Mouse (Mus musculus): ENCODE data around the gene Clec3b. TPM values are rescaled to one million over a fixed set of nuclear protein-coding genes. Genes with fewer than 3 reads are reported as not detected.

Gene Clec3b
- 283 and 511 TPM in 2 replicates for polyA plus RNA-seq (2012; rRNA removed; ENCODE audit: low replicate concordance)

DNA sequence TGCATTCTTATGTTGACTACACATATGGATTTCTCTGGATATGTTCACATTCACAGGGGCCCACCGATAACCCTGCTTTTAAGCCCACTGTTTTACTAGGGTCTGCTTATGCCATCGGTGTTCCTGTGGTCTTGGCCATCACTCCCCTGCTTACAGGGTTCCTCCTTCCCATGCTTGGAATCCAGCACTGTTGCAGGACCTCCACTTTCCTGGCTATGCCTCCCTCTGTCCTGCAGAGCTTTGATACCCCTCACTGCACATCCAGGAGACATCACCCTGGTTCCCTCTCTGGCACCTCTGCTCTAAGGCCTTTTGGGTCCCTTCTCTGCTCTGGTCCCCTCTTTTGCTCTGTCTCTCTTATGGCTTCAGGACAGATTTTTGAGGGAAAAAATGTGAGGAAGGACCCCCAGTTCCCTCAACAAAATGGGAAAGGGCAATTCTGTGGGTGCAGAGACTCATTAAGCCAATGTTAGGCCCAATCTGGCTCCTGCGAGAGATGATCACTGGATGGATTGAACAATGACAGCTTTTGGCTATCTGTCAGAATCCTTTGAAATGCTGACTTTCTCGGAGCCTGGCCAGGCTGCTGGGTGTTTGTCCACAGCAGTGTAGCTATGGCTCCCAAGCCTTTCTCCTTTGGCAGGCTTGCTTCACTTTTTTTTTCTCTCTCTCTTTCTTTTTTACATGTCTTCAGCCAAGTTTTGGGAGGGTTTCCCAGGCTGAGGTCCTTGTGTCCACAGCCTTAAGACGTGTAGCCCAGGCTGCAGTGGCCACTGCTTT is at the start of gene Clec3b:
Gene Clec3b (plus strand): TSS at position 706 of the 780 bp plus-strand sequence.

DNA sequence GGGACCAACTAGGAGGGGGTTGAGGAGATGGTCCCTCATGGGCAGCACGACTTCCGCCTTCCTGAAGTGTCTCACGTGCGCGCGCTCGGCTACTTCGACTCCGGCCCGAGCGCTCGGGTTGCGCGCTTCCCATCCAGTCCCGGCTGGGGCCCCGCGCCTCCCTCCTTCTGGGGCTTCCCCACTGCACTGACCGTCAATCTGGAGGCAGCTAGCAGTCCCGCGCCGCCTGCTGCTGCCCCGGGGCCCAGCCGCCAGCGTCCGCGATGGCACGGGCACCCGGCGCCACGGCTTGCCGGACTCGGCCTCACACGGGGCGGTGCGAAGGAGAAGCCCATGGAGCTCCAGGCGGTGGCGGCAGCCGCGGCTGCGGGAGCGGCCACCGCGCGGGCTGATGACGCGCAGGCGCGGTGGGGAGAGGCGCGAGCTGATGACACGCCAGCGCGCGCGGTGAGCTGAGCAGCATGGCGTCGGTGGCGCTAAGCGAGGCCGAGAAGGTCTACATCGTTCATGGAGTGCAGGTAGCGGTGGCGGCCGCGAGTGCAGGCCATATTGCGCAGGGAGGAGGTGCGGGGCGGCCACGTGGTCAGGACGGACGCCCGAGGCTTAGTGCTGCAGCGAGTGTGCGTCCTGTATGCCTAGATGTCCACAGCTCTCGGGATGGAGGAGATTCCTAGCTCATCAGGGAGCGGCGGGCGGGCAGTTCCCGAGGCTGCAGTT is 37.8 kb upstream of the Clec3b start, which contains the start of the genes Zdhhc3 and Exosc7:
Gene Zdhhc3 (minus strand): TSS at position 401 of the 717 bp plus-strand sequence.
Gene Exosc7 (plus strand): TSS at position 411 of the 717 bp plus-strand sequence.

Other genes starting within 250 kb of the Clec3b start
- 0.41 and 0.57 TPM in 2 replicates for gene Zfp105, start 227.9 kb upstream of the Clec3b start, polyA plus RNA-seq (2012; rRNA removed; ENCODE audit: low replicate concordance)
- 1.3 and 2.5 TPM in 2 replicates for gene 1110059G10Rik, start 199.9 kb upstream of the Clec3b start, polyA plus RNA-seq (2012; rRNA removed; ENCODE audit: low replicate concordance)
- gene Kif15, start 199.9 kb upstream of the Clec3b start, polyA plus RNA-seq (2012; rRNA removed; ENCODE audit: low replicate concordance) = 0.57 and 0.66 TPM in 2 replicates
- 13.2 and 17.8 TPM in 2 replicates for gene Tmem42, start 129.6 kb upstream of the Clec3b start, polyA plus RNA-seq (2012; rRNA removed; ENCODE audit: low replicate concordance)
- 0.06 and 0.17 TPM in 2 replicates for gene Tgm4, start 116.2 kb upstream of the Clec3b start, polyA plus RNA-seq (2012; rRNA removed; ENCODE audit: low replicate concordance)
- gene Zdhhc3, start 37.7 kb upstream of the Clec3b start, polyA plus RNA-seq (2012; rRNA removed; ENCODE audit: low replicate concordance) = 168 and 220 TPM in 2 replicates
- gene Exosc7, start 37.7 kb upstream of the Clec3b start, polyA plus RNA-seq (2012; rRNA removed; ENCODE audit: low replicate concordance) = 11.1 and 24.5 TPM in 2 replicates
- gene Cdcp1, start 65.1 kb downstream of the Clec3b start, polyA plus RNA-seq (2012; rRNA removed; ENCODE audit: low replicate concordance) = 11.1 and 16.7 TPM in 2 replicates
- gene Tmem158, start 109.8 kb downstream of the Clec3b start, polyA plus RNA-seq (2012; rRNA removed; ENCODE audit: low replicate concordance) = 33.6 and 176 TPM in 2 replicates
- 149 and 209 TPM in 2 replicates for gene Lars2, start 216.0 kb downstream of the Clec3b start, polyA plus RNA-seq (2012; rRNA removed; ENCODE audit: low replicate concordance)

All from mammary gland, adult 2 months (tissue).